In genomic region chr4:83549501-83549900, GRCm38 (mm10) we compare ENCODE assay signal across 9 mouse cellular contexts. TPM values are rescaled to one million over a fixed set of nuclear protein-coding genes. Genes with fewer than 3 reads are reported as not detected.
A peak's percentile ranks its signal among the peaks of the same experiment; 100 is the strongest.
DNase-seq lines count a peak whose midpoint lies in the region; ATAC-seq lines count a peak whose summit lies in the region.
"Had no signal": no experiment of that assay in that cellular context is flagged by ENCODE, and none has a peak within 500 bp of the region (broad histone marks: within the 10 kb centered on the region; RNA-seq: fewer than 3 reads in every experiment).

No protein-coding gene starts in this region.

- no peak for ATAC-seq in heart, embryonic 14.5 days (ENCODE audit: insufficient number of reproducible peaks, insufficient read depth, low FRiP score, low read depth)
- no peak for ATAC-seq in midbrain, embryonic 14.5 days (ENCODE audit: low FRiP score, low TSS enrichment)
- no peak for ATAC-seq in stomach, embryonic 14.5 days (ENCODE audit: insufficient number of reproducible peaks, insufficient read depth, low FRiP score, low read depth)

- no peaks in the 10 kb centered on the region for H3K9me3 ChIP-seq in heart, embryonic 14.5 days (ENCODE audit: control insufficient read depth, low read length)
- H3K9me3 ChIP-seq in heart, embryonic 10.5 days = no peaks in the 10 kb centered on the region
- no peaks in the 10 kb centered on the region for H3K9me3 ChIP-seq in midbrain, embryonic 14.5 days (ENCODE audit: control insufficient read depth, low read length)
- no peaks in the 10 kb centered on the region for H3K9me3 ChIP-seq in midbrain, embryonic 10.5 days (replicated peaks)
- H3K9me3 ChIP-seq in stomach, embryonic 14.5 days (ENCODE audit: control insufficient read depth, low read depth, low read length) = no peaks in the 10 kb centered on the region

- H3K27ac ChIP-seq in heart, embryonic 14.5 days (replicated peaks in 1 of 2; ENCODE audit: control insufficient read depth in 1 of 2, insufficient read depth in 1 of 2, low read depth in 2 of 2, low read length in 2 of 2) = no peak overlapping the region
- H3K27ac ChIP-seq in heart, embryonic 10.5 days = no peak overlapping the region
- H3K27ac ChIP-seq in midbrain, embryonic 14.5 days (replicated peaks; ENCODE audit: low read depth, low read length) = no peak overlapping the region
- no peak overlapping the region for H3K27ac ChIP-seq in midbrain, embryonic 10.5 days (replicated peaks)
- no peak overlapping the region for H3K27ac ChIP-seq in stomach, embryonic 14.5 days (ENCODE audit: low read length)

- DNase-seq in heart, embryonic 10.5 days (ENCODE audit: low spot score) = no peak
- peak; percentile 25 for DNase-seq in midbrain, embryonic 14.5 days
- DNase-seq in midbrain, embryonic 10.5 days (ENCODE audit: low spot score) = no peak
- peak; percentile 9 to 12 for DNase-seq in layer of hippocampus, postnatal 14 days (ENCODE audit: low spot score in 2 of 2)
- DNase-seq in cerebellum, postnatal 36 days = no peak
- no peak for DNase-seq in cerebellum, adult 18-20 months
- DNase-seq: cerebellum, adult 11 months had no signal

- H3K4me1 ChIP-seq in heart, embryonic 14.5 days (ENCODE audit: control insufficient read depth in 2 of 2, insufficient read depth in 2 of 2, low read length in 2 of 2) = no peaks in the 10 kb centered on the region
- H3K4me1 ChIP-seq in heart, embryonic 10.5 days = no peaks in the 10 kb centered on the region
- no peaks in the 10 kb centered on the region for H3K4me1 ChIP-seq in midbrain, embryonic 14.5 days (ENCODE audit: control insufficient read depth, insufficient read depth, low read length)
- no peaks in the 10 kb centered on the region for H3K4me1 ChIP-seq in midbrain, embryonic 10.5 days
- H3K4me1 ChIP-seq in stomach, embryonic 14.5 days (ENCODE audit: control insufficient read depth, insufficient read depth, low read length) = no peaks in the 10 kb centered on the region

- peak overlapping the region; percentile 26 for H3K4me2 ChIP-seq in heart, embryonic 14.5 days (ENCODE audit: low read length)
- no peak overlapping the region for H3K4me2 ChIP-seq in midbrain, embryonic 14.5 days (ENCODE audit: low read length)
- peak overlapping the region; percentile 20; the same call in 1 of the 2 replicates for H3K4me2 ChIP-seq in stomach, embryonic 14.5 days (replicated peaks; ENCODE audit: low read depth, low read length)

- H3K36me3 ChIP-seq in heart, embryonic 14.5 days (ENCODE audit: control insufficient read depth, insufficient read depth, low read length) = no peaks in the 10 kb centered on the region
- H3K36me3 ChIP-seq in heart, embryonic 10.5 days = peaks cover 5% of the 10 kb centered on the region; the same call in 1 of the 2 replicates
- no peaks in the 10 kb centered on the region for H3K36me3 ChIP-seq in midbrain, embryonic 14.5 days (ENCODE audit: control insufficient read depth, insufficient read depth, low read length)
- H3K36me3 ChIP-seq in midbrain, embryonic 10.5 days = no peaks in the 10 kb centered on the region; the same call in 1 of the 2 replicates
- no peaks in the 10 kb centered on the region for H3K36me3 ChIP-seq in stomach, embryonic 14.5 days (ENCODE audit: control insufficient read depth, insufficient read depth, low read length)

- H3K9ac ChIP-seq in heart, embryonic 14.5 days (ENCODE audit: low read length) = no peak overlapping the region
- H3K9ac ChIP-seq in midbrain, embryonic 14.5 days (replicated peaks; ENCODE audit: low read length) = no peak overlapping the region; the same call in 1 of the 2 replicates
- no peak overlapping the region; the same call in 1 of the 2 replicates for H3K9ac ChIP-seq in stomach, embryonic 14.5 days (replicated peaks; ENCODE audit: low read depth, low read length)

- 34% methylated on average over 18 of the region's 18 CpGs for whole genome bisulfite sequencing in heart, embryonic 14.5 days
- 48% methylated on average over 18 of the region's 18 CpGs for WGBS in heart, embryonic 10.5 days
- WGBS in midbrain, embryonic 14.5 days = 61% methylated on average over 18 of the region's 18 CpGs
- WGBS in midbrain, embryonic 10.5 days = 61% methylated on average over 18 of the region's 18 CpGs
- WGBS in stomach, embryonic 14.5 days = 48% methylated on average over 18 of the region's 18 CpGs

- H3K4me3 ChIP-seq in heart, embryonic 14.5 days (ENCODE audit: control insufficient read depth in 1 of 2, insufficient read depth in 1 of 2, low read depth in 1 of 2, low read length in 2 of 2) = no peak overlapping the region
- H3K4me3 ChIP-seq in heart, embryonic 10.5 days = no peak overlapping the region
- no peak overlapping the region for H3K4me3 ChIP-seq in midbrain, embryonic 14.5 days (replicated peaks; ENCODE audit: low read depth, low read length)
- H3K4me3 ChIP-seq in midbrain, embryonic 10.5 days = no peak overlapping the region
- H3K4me3 ChIP-seq in stomach, embryonic 14.5 days (ENCODE audit: low read depth, low read length) = no peak overlapping the region

- no peaks in the 10 kb centered on the region for H3K27me3 ChIP-seq in heart, embryonic 14.5 days (ENCODE audit: control insufficient read depth, insufficient read depth, low read length)
- H3K27me3 ChIP-seq in heart, embryonic 10.5 days (ENCODE audit: insufficient read depth, poor library complexity, severe bottlenecking) = no peaks in the 10 kb centered on the region
- H3K27me3 ChIP-seq in midbrain, embryonic 14.5 days (ENCODE audit: control insufficient read depth, insufficient read depth, low read length) = no peaks in the 10 kb centered on the region
- H3K27me3 ChIP-seq in midbrain, embryonic 10.5 days (ENCODE audit: low read depth, poor library complexity, severe bottlenecking) = no peaks in the 10 kb centered on the region
- H3K27me3 ChIP-seq in stomach, embryonic 14.5 days (ENCODE audit: control insufficient read depth, insufficient read depth, low read length) = no peaks in the 10 kb centered on the region

RNA-seq across cellular contexts. Expression of gene Ccdc171, which starts 24.2 kb away (rescaled TPM):
- 2.7 and 3.6 TPM in 2 replicates for polyA plus RNA-seq in heart, embryonic 14.5 days (2014; fragmentation: Nextera tagmentation; extraction: Ambion mirVana)
- polyA plus RNA-seq in heart, embryonic 10.5 days (2016; fragmentation: Nextera tagmentation; extraction: Ambion mirVana) = 3.3 and 4.0 TPM in 2 replicates
- 3.5 and 4.7 TPM in 2 replicates for polyA plus RNA-seq in midbrain, embryonic 14.5 days (2014; fragmentation: Nextera tagmentation; extraction: Ambion mirVana)
- 4.3 and 5.1 TPM in 2 replicates for polyA plus RNA-seq in midbrain, embryonic 10.5 days (2016; fragmentation: Nextera tagmentation; extraction: Ambion mirVana)
- total RNA-seq in layer of hippocampus, postnatal 14 days (2021) = 1 to 10 TPM; 3.2 to 3.3 TPM
- polyA plus RNA-seq in stomach, embryonic 14.5 days (2014; fragmentation: Nextera tagmentation; extraction: Ambion mirVana) = 5.2 and 6.5 TPM in 2 replicates

Comparison
In these comparisons a context has a peak if more than half of its experiments do, and no peak if none do; other contexts are left out.
1. DNase-seq: peak in midbrain, embryonic 14.5 days (single experiment) and layer of hippocampus, postnatal 14 days (2 of 2); none in heart, embryonic 10.5 days (single experiment), midbrain, embryonic 10.5 days (single experiment), cerebellum, postnatal 36 days (0 of 2) and cerebellum, adult 18-20 months (0 of 2).